Mouse (Mus musculus) left cerebral cortex, adult 6 months (tissue): ENCODE data around the gene 1700084M14Rik. TPM values are rescaled to one million over a fixed set of nuclear protein-coding genes. Genes with fewer than 3 reads are reported as not detected.

Source experiments
- long read RNA-seq, 2 experiments: library from polyadenylated mRNA; unstranded; transcript quantifications; one replicate each; pipeline ENCODE4 v2.0.0; 2019 to 2020
- polyA plus RNA-seq: library from polyadenylated mRNA; unstranded; fragments of <200 nt; fragmentation: Nextera tagmentation; gene quantifications from 2 replicates; pipeline ENCODE4 v1.2.3, GENCODE M21; 2021

1700084M14Rik gene
- polyA plus RNA-seq = not detected in 2 replicates
- long read RNA-seq, experiment 1 = 0 reads
- long read RNA-seq, experiment 2 = 0 reads

GRCm38 (mm10) chrX:91575811-91576210 is at the start of gene 1700084M14Rik:
TSS of gene 1700084M14Rik (minus strand) at chrX:91575911.

Other genes with a start within 250 kb of the 1700084M14Rik start
- gene Mageb2, start 244.2 kb downstream of the 1700084M14Rik start, polyA plus RNA-seq = not detected in 2 replicates
- not detected in 2 replicates for gene Gm5072, start 183.4 kb downstream of the 1700084M14Rik start, polyA plus RNA-seq
- not detected in 2 replicates for gene Gm8914, start 95.8 kb downstream of the 1700084M14Rik start, polyA plus RNA-seq
- not detected in 2 replicates for gene Gm14781, start 56.3 kb upstream of the 1700084M14Rik start, polyA plus RNA-seq
- gene Mageb5, start 207.1 kb upstream of the 1700084M14Rik start, polyA plus RNA-seq = not detected in 2 replicates